Mouse (Mus musculus): ENCODE measurements around the gene Rimbp2. TPM values are rescaled to one million over a fixed set of nuclear protein-coding genes. Genes with fewer than 3 reads are reported as not detected.

The Rimbp2 gene
- polyA plus RNA-seq, 1 experiment: 0.17 TPM

- WGBS: 83% methylated on average over 13 of the region's 13 CpGs
- no peak overlapping the region for H3K4me3 ChIP-seq (replicated peaks; ENCODE audit: extremely low read depth, low read depth, low read length)
- no peak for TF ChIP-seq CTCF (IDR thresholded peaks at IDR 0.05; ENCODE audit: insufficient read depth, low read length)
- no peak for TF ChIP-seq POLR2A (IDR thresholded peaks at IDR 0.05; ENCODE audit: borderline replicate concordance, extremely low read depth, low read depth, low read length)
- no peaks in the 10 kb centered on the region for H3K4me1 ChIP-seq (ENCODE audit: control insufficient read depth, insufficient read depth, low read length)
- DNase-seq: no peak
Observed at GRCm38 (mm10) chr5:128806296-128806998, 146.8 kb downstream of the Rimbp2 start.

DNA sequence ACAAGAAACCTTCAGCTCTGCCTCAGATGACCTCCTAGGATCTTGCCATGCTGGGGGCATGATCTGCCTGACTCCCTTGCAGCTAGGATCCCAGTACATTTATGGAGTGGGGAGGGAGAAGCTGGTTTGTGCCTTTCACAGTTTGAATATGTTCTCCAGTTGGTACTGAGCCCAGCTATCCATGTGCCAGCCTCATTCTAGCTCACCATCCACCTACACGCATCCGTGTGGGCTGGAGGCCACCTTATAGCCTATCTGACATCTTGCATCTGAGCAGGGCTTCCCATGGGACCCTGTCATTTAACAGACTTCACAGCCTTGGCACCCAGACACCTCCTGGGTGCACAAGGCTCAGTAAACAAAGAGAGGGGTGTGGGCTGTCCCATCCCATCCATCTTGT is 148.2 kb downstream of the Rimbp2 start:
- no peak overlapping the region for H3K4me3 ChIP-seq (replicated peaks; ENCODE audit: extremely low read depth, low read depth, low read length)
- TF ChIP-seq CTCF (IDR thresholded peaks at IDR 0.05; ENCODE audit: insufficient read depth, low read length) (no peak), POLR2A (IDR thresholded peaks at IDR 0.05; ENCODE audit: borderline replicate concordance, extremely low read depth, low read depth, low read length) (no peak)
- DNase-seq: no peak
- H3K4me1 ChIP-seq (ENCODE audit: control insufficient read depth, insufficient read depth, low read length): no peaks in the 10 kb centered on the region
- whole genome bisulfite sequencing: 85% methylated on average over 2 of the region's 2 CpGs

DNA sequence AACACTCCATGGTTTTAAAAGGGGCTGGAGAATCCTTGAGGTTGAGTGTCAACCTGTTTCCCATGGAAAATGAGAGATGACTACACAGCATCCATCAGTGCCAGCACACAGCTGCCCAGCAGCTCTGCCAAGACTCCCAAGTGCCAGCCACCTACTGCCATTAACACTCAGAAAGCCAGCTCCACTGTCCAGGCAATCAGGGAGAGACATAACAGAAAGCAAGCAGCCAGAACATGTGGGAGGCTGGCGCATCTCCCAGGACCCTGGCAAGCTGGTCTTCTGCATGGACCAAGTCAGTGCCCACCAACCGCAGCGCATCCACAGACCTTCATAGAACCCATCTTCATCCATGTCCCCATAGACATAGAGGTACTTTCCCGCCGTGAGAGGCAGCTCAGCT is 152.7 kb downstream of the Rimbp2 start:
- H3K4me1 ChIP-seq (ENCODE audit: control insufficient read depth, insufficient read depth, low read length): no peaks in the 10 kb centered on the region
- DNase-seq: no peak
- WGBS: 86% methylated on average over 5 of the region's 5 CpGs
- H3K4me3 ChIP-seq (replicated peaks; ENCODE audit: extremely low read depth, low read depth, low read length): no peak overlapping the region
- no peak for TF ChIP-seq CTCF (IDR thresholded peaks at IDR 0.05; ENCODE audit: insufficient read depth, low read length)
- TF ChIP-seq POLR2A (IDR thresholded peaks at IDR 0.05; ENCODE audit: borderline replicate concordance, extremely low read depth, low read depth, low read length): no peak

GRCm38 (mm10) chr5:128781621-128782020 is 171.7 kb downstream of the Rimbp2 start:
- no peak for DNase-seq
- H3K4me3 ChIP-seq (replicated peaks; ENCODE audit: extremely low read depth, low read depth, low read length): no peak overlapping the region
- TF ChIP-seq POLR2A (IDR thresholded peaks at IDR 0.05; ENCODE audit: borderline replicate concordance, extremely low read depth, low read depth, low read length): no peak
- TF ChIP-seq CTCF (IDR thresholded peaks at IDR 0.05; ENCODE audit: insufficient read depth, low read length): no peak
- H3K4me1 ChIP-seq (ENCODE audit: control insufficient read depth, insufficient read depth, low read length): no peaks in the 10 kb centered on the region
- WGBS: 74% methylated on average over 22 of the region's 22 CpGs

DNA sequence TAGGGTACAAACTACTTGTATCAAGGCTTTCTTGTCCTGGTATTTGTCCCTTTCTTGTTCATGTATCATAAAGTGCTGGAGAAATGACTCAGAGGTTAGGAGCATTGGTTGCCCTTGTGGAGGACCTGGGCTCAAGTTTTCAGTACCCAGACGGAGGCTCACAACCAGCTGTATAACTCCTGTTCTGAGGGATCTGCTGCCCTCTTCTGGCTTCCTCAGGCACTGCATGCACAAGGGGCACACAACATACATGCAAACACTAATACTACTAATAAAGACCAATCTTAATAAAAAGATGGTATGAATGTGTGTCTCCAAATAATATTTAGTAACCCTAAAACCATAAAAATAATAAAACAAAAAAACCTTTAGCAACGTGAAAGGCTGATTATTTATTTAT is 176.9 kb downstream of the Rimbp2 start:
- no peak for TF ChIP-seq CTCF (IDR thresholded peaks at IDR 0.05; ENCODE audit: insufficient read depth, low read length)
- TF ChIP-seq POLR2A (IDR thresholded peaks at IDR 0.05; ENCODE audit: borderline replicate concordance, extremely low read depth, low read depth, low read length): no peak
- 53% methylated on average over 2 of the region's 2 CpGs for WGBS
- Histone ChIP-seq H3K4me3 (replicated peaks; ENCODE audit: extremely low read depth, low read depth, low read length) (no peak overlapping the region), H3K4me1 (ENCODE audit: control insufficient read depth, insufficient read depth, low read length) (no peaks in the 10 kb centered on the region)
- DNase-seq: no peak

DNA sequence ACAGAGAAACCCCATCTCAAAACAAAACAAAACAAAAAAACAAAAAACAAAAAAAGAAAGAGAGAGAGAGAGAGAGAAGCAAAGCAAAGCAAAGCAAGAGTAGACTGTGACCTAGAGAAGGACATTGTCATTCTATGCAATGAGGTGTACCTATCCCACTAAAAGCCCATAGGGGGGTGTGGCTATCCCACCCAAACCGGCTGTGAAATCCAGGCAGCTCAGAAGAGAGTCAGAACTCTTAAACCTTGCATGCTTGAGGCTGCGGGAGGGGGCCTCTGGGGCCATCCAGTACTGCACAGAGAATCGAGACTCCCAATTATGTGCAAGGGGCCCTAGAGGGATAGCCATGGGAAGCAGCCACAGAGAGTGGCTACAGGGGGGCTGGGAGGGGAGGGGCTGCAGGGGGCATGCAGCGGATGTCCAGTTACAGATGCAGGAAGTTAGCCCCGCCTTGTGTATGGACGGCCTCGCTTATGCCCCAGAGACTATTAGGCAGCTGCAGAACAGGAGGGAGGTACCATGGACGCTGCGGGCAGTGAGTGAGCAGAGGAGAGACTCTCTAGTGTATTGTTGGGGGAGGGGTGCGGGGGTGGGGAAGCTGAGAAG is 184.2 kb downstream of the Rimbp2 start:
- WGBS: 12% methylated on average over 10 of the region's 10 CpGs
- H3K4me1 ChIP-seq (ENCODE audit: control insufficient read depth, insufficient read depth, low read length): no peaks in the 10 kb centered on the region
- no peak for DNase-seq
- no peak overlapping the region for H3K4me3 ChIP-seq (replicated peaks; ENCODE audit: extremely low read depth, low read depth, low read length)
- TF ChIP-seq POLR2A (IDR thresholded peaks at IDR 0.05; ENCODE audit: borderline replicate concordance, extremely low read depth, low read depth, low read length) (no peak), CTCF (IDR thresholded peaks at IDR 0.05; ENCODE audit: insufficient read depth, low read length) (no peak)

DNA sequence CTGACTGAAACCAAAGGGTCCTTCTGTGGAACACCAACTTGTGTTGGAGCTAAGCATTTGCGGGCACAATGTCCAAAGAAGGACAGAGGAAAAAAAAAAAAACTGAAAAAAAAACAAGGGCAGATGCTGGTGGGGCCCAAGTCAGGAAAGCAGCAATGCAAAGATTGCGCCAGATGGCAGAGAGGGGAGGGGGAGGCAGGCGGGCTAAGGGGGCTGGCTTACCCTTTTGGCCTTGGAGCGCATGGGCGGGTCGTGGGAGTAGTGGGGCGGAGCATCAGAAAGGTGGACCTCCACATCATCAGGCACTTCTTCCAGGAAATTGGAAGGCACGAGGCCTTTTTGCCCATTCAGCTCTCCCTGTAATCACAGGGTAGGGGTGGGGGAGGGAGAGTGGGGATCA is 192.2 kb downstream of the Rimbp2 start:
- no peak for DNase-seq
- TF ChIP-seq POLR2A (IDR thresholded peaks at IDR 0.05; ENCODE audit: borderline replicate concordance, extremely low read depth, low read depth, low read length): no peak
- TF ChIP-seq CTCF (IDR thresholded peaks at IDR 0.05; ENCODE audit: insufficient read depth, low read length): no peak
- H3K4me3 ChIP-seq (replicated peaks; ENCODE audit: extremely low read depth, low read depth, low read length): no peak overlapping the region

DNA sequence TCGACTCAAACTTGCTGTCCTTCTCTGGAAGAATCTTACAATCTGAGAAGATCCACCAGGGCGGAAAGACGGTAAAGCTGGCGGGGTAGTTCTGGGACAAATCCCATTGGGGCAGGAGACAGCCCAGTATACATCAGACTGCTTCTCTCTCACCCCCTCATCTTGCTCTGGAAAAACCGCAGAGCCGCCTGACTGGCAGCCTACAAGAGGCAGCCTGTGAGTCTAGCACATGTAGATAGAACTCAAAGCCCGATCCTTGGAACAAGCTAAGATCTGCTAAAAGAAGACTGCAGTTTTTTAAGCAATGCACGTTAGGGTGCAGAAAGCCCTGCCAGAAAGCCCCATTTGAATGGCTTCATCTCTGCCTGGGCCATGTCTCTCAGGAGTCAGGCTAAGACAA is 207.0 kb downstream of the Rimbp2 start:
- Histone ChIP-seq H3K4me1 (ENCODE audit: control insufficient read depth, insufficient read depth, low read length) (no peaks in the 10 kb centered on the region), H3K4me3 (replicated peaks; ENCODE audit: extremely low read depth, low read depth, low read length) (no peak overlapping the region)
- 77% methylated on average over 8 of the region's 8 CpGs for WGBS
- no peak for TF ChIP-seq POLR2A (IDR thresholded peaks at IDR 0.05; ENCODE audit: borderline replicate concordance, extremely low read depth, low read depth, low read length)
- no peak for TF ChIP-seq CTCF (IDR thresholded peaks at IDR 0.05; ENCODE audit: insufficient read depth, low read length)
- no peak for DNase-seq

More for the DNA sequence above, 192.2 kb downstream of the Rimbp2 start:
- no peaks in the 10 kb centered on the region for H3K4me1 ChIP-seq (ENCODE audit: control insufficient read depth, insufficient read depth, low read length)
- WGBS: 30% methylated on average over 8 of the region's 8 CpGs

DNA sequence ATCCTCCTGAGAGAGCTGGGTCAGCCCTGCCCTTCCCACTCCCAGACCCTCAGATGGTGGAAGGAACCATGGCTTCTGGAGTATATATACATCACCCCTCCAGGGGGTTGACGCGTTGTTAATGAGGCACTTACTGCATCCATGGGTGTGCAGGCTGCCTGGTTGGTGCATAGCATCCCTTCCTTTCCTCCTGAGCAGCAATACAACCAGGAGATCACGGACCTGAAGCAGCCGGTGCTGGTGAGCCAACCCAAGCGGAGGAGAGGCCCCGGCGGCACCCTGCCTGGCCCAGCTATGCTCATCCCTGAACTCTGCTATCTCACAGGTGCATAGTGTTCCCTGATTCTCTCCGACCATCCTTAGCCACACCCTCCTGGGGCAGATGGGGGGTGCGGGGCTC is 208.1 kb downstream of the Rimbp2 start:
- 71% methylated on average over 9 of the region's 9 CpGs for WGBS
- TF ChIP-seq POLR2A (IDR thresholded peaks at IDR 0.05; ENCODE audit: borderline replicate concordance, extremely low read depth, low read depth, low read length) (no peak), CTCF (IDR thresholded peaks at IDR 0.05; ENCODE audit: insufficient read depth, low read length) (no peak)
- no peak for DNase-seq
- no peaks in the 10 kb centered on the region for H3K4me1 ChIP-seq (ENCODE audit: control insufficient read depth, insufficient read depth, low read length)
- no peak overlapping the region for H3K4me3 ChIP-seq (replicated peaks; ENCODE audit: extremely low read depth, low read depth, low read length)

- no peak for DNase-seq
- no peak for TF ChIP-seq POLR2A (IDR thresholded peaks at IDR 0.05; ENCODE audit: borderline replicate concordance, extremely low read depth, low read depth, low read length)
- no peak for TF ChIP-seq CTCF (IDR thresholded peaks at IDR 0.05; ENCODE audit: insufficient read depth, low read length)
- 78% methylated on average over 6 of the region's 6 CpGs for WGBS
- Histone ChIP-seq H3K4me3 (replicated peaks; ENCODE audit: extremely low read depth, low read depth, low read length) (no peak overlapping the region), H3K4me1 (ENCODE audit: control insufficient read depth, insufficient read depth, low read length) (no peaks in the 10 kb centered on the region)
Observed at GRCm38 (mm10) chr5:128744351-128744750, 208.9 kb downstream of the Rimbp2 start.

Measured in lung, adult 2 months (tissue).